Mouse (Mus musculus) heart, embryonic 14.5 days (tissue): ENCODE results near the gene Fbxw24. TPM values are rescaled to one million over a fixed set of nuclear protein-coding genes. Genes with fewer than 3 reads are reported as not detected.
"Not testable (repeated sequence)": the region's sequence is repeated elsewhere in the genome, so short reads cannot be mapped to it uniquely, and the experiment has no call there.

Experiments used
- ATAC-seq: fragments of 200-750 bp; cut with Nextera tagmentation; 2 replicates; pipeline ENCODE4 v1.8.0; 2017; ENCODE audit warnings: low read depth, moderate TSS enrichment; ENCODE audit not compliant: insufficient number of reproducible peaks, insufficient read depth, low FRiP score
- H3K27ac ChIP-seq, 2 experiments: fragments of 200-500 bp in 1 of 2; fragments of 300-500 bp in 1 of 2; sonication (generic) in 1 of 2; replicated peaks in 1 of 2; 2 replicates each; pipeline ENCODE4 v1.5.1; 2012 to 2014; ENCODE audit warnings: low read depth in 2 of 2, low read length in 2 of 2, control low read depth in 1 of 2, mild to moderate bottlenecking in 1 of 2, mixed read lengths in 1 of 2; ENCODE audit not compliant: control insufficient read depth in 1 of 2, insufficient read depth in 1 of 2
- H3K27me3 ChIP-seq: fragments of 300-500 bp; sonication (generic); 2 replicates; pipeline ENCODE4 v1.6.1; 2014; ENCODE audit warnings: mild to moderate bottlenecking, low read length, control low read depth; ENCODE audit not compliant: control insufficient read depth, insufficient read depth
- H3K36me3 ChIP-seq: fragments of 300-500 bp; sonication (generic); 2 replicates; pipeline ENCODE4 v1.6.1; 2014; ENCODE audit warnings: mild to moderate bottlenecking, control low read depth, low read length, mixed read lengths; ENCODE audit not compliant: control insufficient read depth, insufficient read depth
- H3K4me1 ChIP-seq, 2 experiments: fragments of 200-500 bp in 1 of 2; fragments of 300-500 bp in 1 of 2; sonication (generic) in 1 of 2; 2 replicates each; pipeline ENCODE4 v1.6.1; 2012 to 2014; ENCODE audit warnings: low read length in 2 of 2, control low read depth in 1 of 2, mixed read lengths in 1 of 2; ENCODE audit not compliant: control insufficient read depth in 2 of 2, insufficient read depth in 2 of 2
- H3K4me2 ChIP-seq: fragments of 300-500 bp; sonication (generic); 2 replicates; pipeline ENCODE4 v1.6.1; 2014; ENCODE audit warnings: mild to moderate bottlenecking, low read length
- H3K4me3 ChIP-seq, 2 experiments: fragments of 200-500 bp in 1 of 2; fragments of 300-500 bp in 1 of 2; sonication (generic) in 1 of 2; 2 replicates each; pipeline ENCODE4 v1.5.1; 2012 to 2014; ENCODE audit warnings: low read length in 2 of 2, mild to moderate bottlenecking in 2 of 2, control low read depth in 1 of 2, low read depth in 1 of 2, moderate library complexity in 1 of 2; ENCODE audit not compliant: control insufficient read depth in 1 of 2, insufficient read depth in 1 of 2
- H3K9ac ChIP-seq: fragments of 300-500 bp; sonication (generic); 2 replicates; pipeline ENCODE4 v1.6.1; 2014; ENCODE audit warnings: mild to moderate bottlenecking, low read length
- H3K9me3 ChIP-seq: fragments of 300-500 bp; sonication (generic); 2 replicates; pipeline ENCODE4 v1.6.1; 2016; ENCODE audit warnings: low read length, control low read depth; ENCODE audit not compliant: control insufficient read depth
- WGBS: fragments of 180-500 bp; shearing (Covaris S2); extraction: QIAGEN DNeasy Blood & Tissue Kit; methylation state at CpG from one replicate; pipeline ENCODE4 v1.1.7; 2014; 5-methylcytosine and 5-hydroxymethylcytosine counted together
- polyA plus RNA-seq: library from polyadenylated mRNA; unstranded; fragments of >200 nt; fragmentation: Nextera tagmentation; extraction: Ambion mirVana; gene quantifications from 2 replicates; pipeline ENCODE4 v1.2.1, GENCODE M21; 2014

Fbxw24 gene
- not detected in 2 replicates for polyA plus RNA-seq

GRCm38 (mm10) chr9:109625957-109626356, at the start of gene Fbxw24:
Gene Fbxw24 (minus strand): TSS chr9:109626057.
- H3K36me3 ChIP-seq, ATAC-seq, H3K4me2 ChIP-seq, H3K4me3 ChIP-seq, H3K9ac ChIP-seq, H3K27me3 ChIP-seq, H3K9me3 ChIP-seq, H3K4me1 ChIP-seq, H3K27ac ChIP-seq: not testable (repeated sequence)
- 87% methylated on average over 2 of the region's 2 CpGs for WGBS

GRCm38 (mm10) chr9:109664552-109664951, 38.7 kb upstream of the Fbxw24 start, which contains the start of gene Fbxw25:
Gene Fbxw25 (minus strand): TSS chr9:109664652.
- H3K27me3 ChIP-seq, H3K4me2 ChIP-seq, H3K9me3 ChIP-seq, H3K36me3 ChIP-seq, H3K27ac ChIP-seq, ATAC-seq, H3K4me1 ChIP-seq, H3K9ac ChIP-seq, H3K4me3 ChIP-seq: not testable (repeated sequence)
- WGBS = 50% methylated on average over 2 of the region's 2 CpGs

- H3K36me3 ChIP-seq, H3K27me3 ChIP-seq, H3K4me1 ChIP-seq, H3K9ac ChIP-seq, H3K4me2 ChIP-seq, H3K9me3 ChIP-seq, ATAC-seq, H3K27ac ChIP-seq, H3K4me3 ChIP-seq: not testable (repeated sequence)
- 37% methylated on average over 5 of the region's 5 CpGs for WGBS
Observed at GRCm38 (mm10) chr9:109606837-109607236, 19.0 kb downstream of the Fbxw24 start.

DNA sequence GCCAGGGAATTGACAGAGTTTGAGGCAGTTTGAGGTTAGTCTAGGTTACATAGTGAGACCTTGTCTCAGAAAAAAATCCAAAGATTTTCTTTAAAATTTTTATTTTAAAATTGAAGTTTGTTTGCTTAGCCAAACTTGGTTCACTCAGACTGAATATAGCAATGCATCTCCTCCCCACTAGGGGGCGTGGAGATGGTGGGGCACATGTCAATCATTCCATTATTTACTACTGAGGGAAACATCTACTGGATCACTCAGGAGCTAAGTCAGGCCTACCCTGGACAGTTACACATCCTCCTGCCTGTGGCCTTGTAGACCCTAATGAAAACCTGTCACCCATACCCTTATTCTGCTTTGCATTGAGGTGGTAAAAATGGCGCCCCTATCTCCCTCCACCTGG, 23.7 kb downstream of the Fbxw24 start:
- not testable (repeated sequence) for H3K4me2 ChIP-seq, H3K4me3 ChIP-seq, H3K27me3 ChIP-seq, H3K9ac ChIP-seq, H3K27ac ChIP-seq, H3K9me3 ChIP-seq, H3K4me1 ChIP-seq, H3K36me3 ChIP-seq, ATAC-seq
- 44% methylated on average over 2 of the region's 2 CpGs for WGBS

- Histone ChIP-seq H3K36me3 (no peaks in the 10 kb centered on the region), H3K27me3 (no peaks in the 10 kb centered on the region), H3K9ac (no peak overlapping the region), H3K27ac (no peak overlapping the region), H3K4me3 (no peak overlapping the region), H3K9me3 (0 out of 2 replicates have a peak, but pooled peaks cover 8% of the 10 kb centered on the region), H3K4me2 (no peak overlapping the region), H3K4me1 (no peaks in the 10 kb centered on the region)
- ATAC-seq = no peak
Observed at GRCm38 (mm10) chr9:109597226-109597625, 28.6 kb downstream of the Fbxw24 start.

GRCm38 (mm10) chr9:109594866-109595265, 31.0 kb downstream of the Fbxw24 start:
- WGBS = 79% methylated on average over 2 of the region's 2 CpGs
- H3K4me1 ChIP-seq = no peaks in the 10 kb centered on the region
- 0 out of 2 replicates have a peak, but pooled peaks cover 8% of the 10 kb centered on the region for H3K9me3 ChIP-seq
- H3K9ac ChIP-seq = no peak overlapping the region
- H3K4me2 ChIP-seq = no peak overlapping the region
- H3K27me3 ChIP-seq = no peaks in the 10 kb centered on the region
- no peak for ATAC-seq
- no peak overlapping the region for H3K4me3 ChIP-seq
- no peaks in the 10 kb centered on the region for H3K36me3 ChIP-seq
- no peak overlapping the region for H3K27ac ChIP-seq

GRCm38 (mm10) chr9:109568162-109568561, 57.7 kb downstream of the Fbxw24 start, which contains the start of gene Fbxw15:
Gene Fbxw15 (minus strand): TSS chr9:109568262.
- not testable (repeated sequence) for H3K36me3 ChIP-seq, H3K4me3 ChIP-seq, H3K9me3 ChIP-seq, ATAC-seq, H3K27me3 ChIP-seq, H3K27ac ChIP-seq, H3K4me2 ChIP-seq, H3K9ac ChIP-seq, H3K4me1 ChIP-seq
- WGBS = 79% methylated on average over 4 of the region's 4 CpGs

DNA sequence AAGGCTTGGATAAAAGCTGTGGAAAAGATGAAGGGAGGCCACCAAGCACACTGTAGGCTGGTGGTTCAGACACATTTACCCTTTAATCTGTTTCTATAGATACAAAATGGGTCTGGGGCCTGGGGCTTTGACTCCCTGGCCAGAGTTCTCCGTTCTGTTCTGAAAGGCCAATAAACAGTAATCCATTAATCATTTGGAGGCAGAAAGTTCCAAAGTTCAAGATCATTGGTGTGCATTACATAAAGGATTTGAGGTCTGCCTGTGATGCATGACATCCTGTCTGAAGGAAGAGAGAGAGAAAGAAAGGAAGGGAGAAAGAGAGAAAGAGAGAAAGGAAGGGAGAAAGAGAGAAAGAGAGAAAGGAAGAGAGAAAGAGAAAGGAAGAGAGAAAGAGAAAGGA, 60.3 kb downstream of the Fbxw24 start:
- H3K4me3 ChIP-seq = no peak overlapping the region
- H3K9ac ChIP-seq = no peak overlapping the region
- ATAC-seq = no peak
- H3K9me3 ChIP-seq = no peaks in the 10 kb centered on the region
- no peaks in the 10 kb centered on the region for H3K4me1 ChIP-seq
- no peaks in the 10 kb centered on the region for H3K27me3 ChIP-seq
- no peaks in the 10 kb centered on the region for H3K36me3 ChIP-seq
- WGBS = 73% methylated on average over 1 of the region's 1 CpGs
- no peak overlapping the region for H3K27ac ChIP-seq
- no peak overlapping the region for H3K4me2 ChIP-seq
